Mouse (Mus musculus) inflammation-experienced regulatory T-cells, adult 6 months (primary cell): ENCODE data around the gene Iqsec1. TPM values are rescaled to one million over a fixed set of nuclear protein-coding genes. Genes with fewer than 3 reads are reported as not detected.

Experiments used
- ATAC-seq: one replicate; pipeline ENCODE4 v1.8.0; 2017
- polyA plus RNA-seq, 3 experiments: library from polyadenylated mRNA; unstranded; fragments of 100-300 nt; shearing (Covaris generic); gene quantifications; one replicate each; pipeline ENCODE4 v1.2.1; 2017

The Iqsec1 gene
- polyA plus RNA-seq, 3 experiments from 2014 or later: 9.8 to 12.2 (median 10.0) TPM

DNA sequence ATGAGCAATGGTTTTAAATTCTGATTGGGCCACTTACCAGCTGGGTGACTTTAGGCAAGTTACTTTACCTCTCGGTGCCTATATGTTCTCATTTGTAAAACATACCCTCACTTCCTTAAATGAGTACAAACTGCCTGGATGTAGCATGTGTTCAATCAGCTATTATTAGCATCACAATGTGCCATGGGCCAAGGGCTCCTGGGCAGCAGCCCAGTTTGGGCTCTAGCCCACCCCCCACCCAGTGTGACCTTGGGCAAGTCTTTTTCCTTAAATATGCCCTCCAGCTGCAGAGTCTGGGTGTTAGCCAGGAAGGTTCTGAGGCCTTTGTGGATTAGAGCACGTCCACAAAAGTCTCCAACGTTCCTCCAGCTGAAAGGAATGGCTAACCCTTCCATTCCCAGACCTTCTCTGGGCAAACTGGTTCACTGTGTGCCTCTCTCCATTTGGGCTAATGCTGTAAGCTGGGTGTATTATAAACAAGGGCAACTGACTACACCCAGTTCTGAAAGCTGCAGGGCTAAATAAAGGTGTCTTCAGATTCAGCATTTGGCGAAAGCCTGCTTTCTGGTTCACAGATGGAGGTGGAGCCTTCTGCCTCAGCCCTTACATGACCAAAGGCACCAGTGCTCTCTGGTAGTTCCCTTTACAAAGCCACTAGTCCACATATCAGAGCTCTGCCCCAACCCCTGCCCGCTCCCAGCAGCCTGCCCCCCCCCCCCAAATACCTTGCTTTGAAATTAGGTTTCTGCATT is 101.3 kb downstream of the Iqsec1 start:
- ATAC-seq: no peak

DNA sequence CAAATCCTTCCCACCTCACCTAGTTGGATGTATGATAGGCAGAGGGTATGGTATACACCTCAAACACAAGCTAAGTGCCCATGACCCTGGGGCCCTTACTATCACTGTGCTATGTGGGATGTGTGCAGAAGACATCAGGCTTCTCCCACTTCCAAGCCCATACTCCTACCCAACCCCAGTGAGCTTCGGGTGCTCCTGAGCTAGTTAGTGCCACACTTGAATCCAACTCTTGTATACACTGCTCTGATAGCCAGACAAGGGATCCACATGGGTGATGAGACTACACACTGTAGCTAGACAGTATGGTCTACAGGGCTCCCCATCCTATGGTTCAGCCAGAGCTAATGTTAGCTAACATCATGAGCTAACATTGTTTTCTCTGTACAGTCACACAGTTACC is 102.9 kb downstream of the Iqsec1 start:
- ATAC-seq: no peak

DNA sequence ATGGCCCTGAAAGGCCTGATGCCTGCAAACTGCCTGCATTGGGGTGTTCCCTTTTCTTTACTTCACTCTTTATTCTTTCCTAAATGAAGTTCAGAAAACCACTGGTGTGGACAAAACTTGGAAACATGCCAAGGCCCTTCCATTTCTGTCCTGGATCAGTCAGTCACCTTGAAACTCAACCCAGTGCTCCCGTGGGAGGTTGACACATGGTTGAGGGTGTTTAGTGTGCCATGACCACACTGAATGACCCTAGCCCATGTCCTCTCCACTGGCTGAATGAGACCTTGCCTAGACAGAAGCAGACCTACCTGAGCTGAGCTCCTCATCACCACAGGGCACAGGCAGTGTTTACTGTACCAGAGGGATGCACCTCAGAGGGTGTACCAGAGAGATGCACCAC is 103.9 kb downstream of the Iqsec1 start:
- no peak for ATAC-seq

- ATAC-seq: no peak
Measured at GRCm38 (mm10) chr6:90880975-90881374, 107.5 kb downstream of the Iqsec1 start.

DNA sequence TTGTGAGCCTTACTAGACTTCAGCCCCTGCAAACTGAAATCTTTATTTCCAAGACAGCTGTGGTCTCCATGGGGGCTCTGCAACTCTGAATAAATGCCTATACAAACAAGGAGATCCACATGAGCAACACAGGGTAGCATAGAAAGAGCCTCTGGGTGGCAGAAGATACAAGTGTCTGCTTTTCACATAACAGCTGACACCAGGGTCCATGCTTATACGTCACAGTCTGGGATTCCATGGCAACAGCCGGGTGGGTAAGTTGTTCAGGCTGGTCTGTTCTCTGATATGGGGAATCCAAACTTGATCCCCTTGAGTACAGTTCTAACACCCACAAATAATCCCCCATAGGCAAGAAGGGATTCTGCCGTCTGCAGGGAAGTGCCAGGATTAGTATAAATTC is 108.1 kb downstream of the Iqsec1 start:
- no peak for ATAC-seq

GRCm38 (mm10) chr6:90871581-90871980 is 116.9 kb downstream of the Iqsec1 start:
- no peak for ATAC-seq

DNA sequence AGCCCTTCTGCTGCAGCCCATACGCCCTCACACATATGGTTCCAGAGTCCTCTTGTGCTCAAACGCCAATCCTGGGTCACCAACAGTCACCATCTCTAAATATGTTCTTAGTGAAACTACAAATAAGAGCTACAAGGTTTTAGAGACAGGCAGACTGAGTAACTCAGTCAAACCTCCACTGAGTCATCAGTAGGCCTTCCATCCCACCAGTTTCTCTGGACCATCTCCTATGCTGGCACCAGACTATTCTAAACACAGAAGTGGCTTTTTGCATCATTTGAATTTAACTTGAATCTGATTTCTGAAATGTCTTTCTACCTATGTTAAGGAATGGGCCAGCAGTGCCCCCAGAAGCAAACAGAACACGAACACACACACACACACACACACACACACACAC is 120.5 kb downstream of the Iqsec1 start:
- ATAC-seq: no peak

DNA sequence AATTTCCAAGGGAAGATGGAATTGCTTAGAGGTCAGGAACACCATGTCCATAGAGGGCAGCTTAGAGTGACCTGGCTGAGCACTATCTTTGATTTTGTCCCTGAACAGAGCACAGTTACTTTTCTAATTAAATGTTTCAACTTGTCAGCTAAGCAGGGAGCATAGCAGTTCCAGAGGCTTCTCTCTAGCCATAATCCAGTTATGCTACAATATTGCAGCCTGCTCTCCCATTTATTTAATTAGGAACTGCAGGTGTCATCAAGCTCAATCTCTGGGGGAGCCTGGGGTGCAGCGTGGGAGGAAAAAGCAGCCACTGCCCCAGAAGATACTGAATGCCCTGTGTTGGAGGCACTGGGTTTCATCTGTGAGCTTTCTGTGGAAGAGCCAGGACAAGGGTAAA is 127.1 kb downstream of the Iqsec1 start:
- ATAC-seq: no peak

DNA sequence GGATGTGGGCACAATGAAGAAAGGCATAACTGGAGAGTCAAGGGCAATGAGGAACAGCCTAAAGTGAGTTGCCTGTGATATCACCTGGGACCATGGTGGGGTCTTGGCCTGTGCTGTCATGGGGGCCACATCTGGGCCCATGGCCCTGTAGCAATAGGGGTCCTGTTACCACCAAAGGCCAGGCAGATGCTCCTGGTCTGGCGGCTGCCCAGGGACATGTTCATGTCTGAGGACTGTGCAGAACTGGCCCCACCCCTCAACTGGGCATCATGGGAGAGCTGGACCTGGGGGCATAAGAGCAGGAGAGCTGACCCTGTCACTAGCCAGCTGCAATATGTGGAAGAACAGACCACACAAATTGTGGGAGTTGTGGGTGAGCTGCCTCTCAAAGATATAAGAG is 130.6 kb downstream of the Iqsec1 start:
- no peak for ATAC-seq

- no peak for ATAC-seq
Measured at GRCm38 (mm10) chr6:90852360-90852759, 136.1 kb downstream of the Iqsec1 start.

GRCm38 (mm10) chr6:90848068-90848467 is 140.4 kb downstream of the Iqsec1 start:
- ATAC-seq: no peak

GRCm38 (mm10) chr6:90847523-90847922 is 141.0 kb downstream of the Iqsec1 start:
- no peak for ATAC-seq

DNA sequence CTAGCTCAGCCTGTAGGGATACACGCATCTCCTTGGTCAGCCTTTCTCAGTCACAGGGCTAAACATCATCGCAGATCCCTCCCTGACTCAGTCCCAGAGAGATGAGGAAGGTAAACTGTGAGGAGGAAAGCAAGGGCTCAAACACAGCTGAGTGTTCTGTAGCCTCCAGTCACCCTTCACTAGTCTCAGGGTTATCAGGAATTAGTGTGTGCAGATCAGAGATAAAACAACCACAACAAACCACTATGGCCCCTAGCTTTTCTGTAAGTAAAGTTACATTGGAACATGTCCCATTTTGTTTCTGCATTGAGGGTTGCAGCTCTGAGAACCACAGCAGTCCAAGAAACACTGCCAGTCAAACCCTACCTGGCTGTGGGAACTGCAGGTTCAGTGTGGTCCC is 148.5 kb downstream of the Iqsec1 start:
- no peak for ATAC-seq

GRCm38 (mm10) chr6:90836749-90837148 is 151.7 kb downstream of the Iqsec1 start:
- ATAC-seq: no peak

DNA sequence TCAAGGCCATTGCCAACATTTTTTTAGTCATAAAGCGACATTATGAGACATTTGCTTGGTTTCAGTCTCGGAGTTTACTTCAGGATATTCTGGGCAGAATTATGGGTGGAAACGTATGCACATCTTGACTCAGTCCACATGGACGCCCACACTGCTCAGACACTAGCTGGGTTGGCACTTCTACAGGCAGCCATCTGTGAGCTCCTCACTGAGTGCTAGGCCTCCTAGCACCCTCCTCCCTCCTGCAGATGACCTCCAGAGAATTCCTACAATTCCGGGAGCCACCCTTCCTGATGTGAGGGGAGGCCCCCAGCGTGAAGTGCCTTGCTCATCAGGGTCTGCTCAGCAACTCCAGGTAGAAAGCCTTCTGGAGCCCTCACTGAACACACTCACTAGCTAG is 158.9 kb downstream of the Iqsec1 start:
- no peak for ATAC-seq

DNA sequence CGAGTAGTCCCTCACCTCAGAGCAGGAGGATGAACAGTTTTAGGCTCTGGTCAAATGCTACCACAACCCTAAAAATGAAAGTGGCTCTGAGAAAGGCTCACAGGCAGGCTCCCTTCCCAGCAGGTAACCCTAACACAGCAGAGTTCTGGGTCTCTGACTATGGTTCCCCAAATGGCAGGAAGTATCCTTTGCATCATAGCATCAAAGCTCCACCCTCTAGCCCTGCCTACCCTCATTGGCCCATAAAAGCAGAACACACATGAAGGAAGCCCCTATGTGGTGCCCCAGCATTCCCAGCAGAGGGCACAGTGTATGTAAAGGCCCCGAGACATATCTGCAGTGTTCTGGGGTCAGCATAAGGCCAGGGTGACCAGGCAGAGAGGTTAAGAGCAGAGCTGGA is 163.4 kb downstream of the Iqsec1 start:
- no peak for ATAC-seq

- no peak for ATAC-seq
Measured at GRCm38 (mm10) chr6:90823322-90823721, 165.2 kb downstream of the Iqsec1 start.

- no peak for ATAC-seq
Measured at GRCm38 (mm10) chr6:90821916-90822602, 166.4 kb downstream of the Iqsec1 start.

GRCm38 (mm10) chr6:90819880-90820279 is 168.6 kb downstream of the Iqsec1 start:
- peak; percentile 50 for ATAC-seq

GRCm38 (mm10) chr6:90818956-90819355 is 169.5 kb downstream of the Iqsec1 start:
- ATAC-seq: peak; percentile 61

- no peak for ATAC-seq
Measured at GRCm38 (mm10) chr6:90816551-90816950, 171.9 kb downstream of the Iqsec1 start.

DNA sequence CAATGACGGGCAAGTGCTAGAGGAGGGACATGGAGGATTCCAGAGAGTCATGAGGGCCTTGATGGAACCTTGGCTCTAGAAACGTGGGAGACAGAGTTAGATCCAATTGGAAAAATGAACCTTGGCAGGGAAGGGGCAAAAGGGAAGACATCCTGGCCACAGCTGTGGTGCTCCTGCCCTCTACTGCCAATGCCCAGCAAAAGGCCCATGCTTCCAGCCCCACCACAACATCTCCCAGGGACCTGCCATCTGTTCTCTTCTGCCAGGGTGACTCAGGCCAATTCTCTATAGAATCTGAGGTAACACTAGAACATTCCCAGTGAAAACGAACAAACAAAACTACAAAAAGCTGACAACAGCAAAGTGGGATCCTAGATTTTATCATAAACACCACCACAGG is 173.1 kb downstream of the Iqsec1 start:
- ATAC-seq: no peak

- ATAC-seq: no peak
Measured at GRCm38 (mm10) chr6:90813526-90813925, 175.0 kb downstream of the Iqsec1 start.

DNA sequence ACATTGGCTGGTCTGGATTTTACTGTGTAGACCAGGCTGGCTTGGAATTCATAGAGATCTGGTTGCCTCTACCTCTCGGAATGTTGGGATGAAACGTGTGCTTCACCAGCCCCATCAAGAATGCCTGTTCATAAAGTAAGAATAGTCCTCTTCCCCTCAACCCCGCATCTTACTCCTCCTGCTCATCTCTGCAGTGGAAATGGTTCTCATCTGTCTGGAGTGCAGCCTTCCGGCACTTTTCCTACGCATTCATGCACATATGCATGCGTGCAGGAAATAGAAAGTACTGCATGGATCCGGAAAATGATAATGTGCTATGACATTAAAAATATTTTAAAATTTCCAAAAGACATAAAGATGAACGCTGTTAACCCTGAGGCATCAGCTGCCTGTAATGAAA is 175.9 kb downstream of the Iqsec1 start:
- ATAC-seq: no peak
